Comparison of ENCODE assay signal across 12 mouse cellular contexts in the genomic region with DNA sequence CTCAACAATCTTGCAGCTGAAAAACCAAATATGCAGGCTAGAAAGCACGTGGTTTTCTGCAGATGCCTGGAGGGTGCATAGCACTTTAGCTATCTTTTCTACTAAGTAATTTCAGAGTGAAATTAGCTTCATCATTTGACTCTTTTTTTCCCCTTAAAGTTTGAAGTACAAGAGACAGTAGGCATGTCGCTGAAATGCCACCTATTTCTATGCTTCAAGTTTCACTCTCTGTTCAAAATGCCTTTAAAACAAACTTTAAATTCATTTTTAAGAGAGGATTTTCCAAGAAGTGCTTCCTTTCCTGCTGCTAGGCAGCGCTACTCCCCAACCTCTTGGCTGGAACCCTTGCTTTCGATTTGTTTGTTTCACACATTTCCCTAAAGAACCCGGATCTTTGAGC. TPM values are rescaled to one million over a fixed set of nuclear protein-coding genes. Genes with fewer than 3 reads are reported as not detected.
DNase-seq lines count a peak whose midpoint lies in the region; ATAC-seq lines count a peak whose summit lies in the region.
"Had no signal": no experiment of that assay in that cellular context is flagged by ENCODE, and none has a peak within 500 bp of the region (broad histone marks: within the 10 kb centered on the region; RNA-seq: fewer than 3 reads in every experiment).

No protein-coding gene starts in this region.

- peaks cover 5% of the 10 kb centered on the region; the same call in 1 of the 2 replicates for H3K4me1 ChIP-seq in intestine, embryonic 14.5 days (replicated peaks; ENCODE audit: control insufficient read depth, insufficient read depth, low read length)
- H3K4me1 ChIP-seq in intestine, embryonic 16.5 days (ENCODE audit: control insufficient read depth, insufficient read depth, low read length), result no peaks in the 10 kb centered on the region
- H3K4me1 ChIP-seq in hindbrain, embryonic 15.5 days (replicated peaks), result 0 out of 2 replicates have a peak, but pooled peaks cover 7% of the 10 kb centered on the region
- H3K4me1 ChIP-seq in neural tube, embryonic 12.5 days, result peaks cover 12% of the 10 kb centered on the region; the same call in 1 of the 2 replicates

- H3K9me3 ChIP-seq in intestine, embryonic 14.5 days (ENCODE audit: control insufficient read depth, low read length), result no peaks in the 10 kb centered on the region
- H3K9me3 ChIP-seq in intestine, embryonic 16.5 days (ENCODE audit: control insufficient read depth, low read length), result no peaks in the 10 kb centered on the region
- H3K9me3 ChIP-seq in hindbrain, embryonic 15.5 days, result no peaks in the 10 kb centered on the region
- H3K9me3 ChIP-seq in neural tube, embryonic 12.5 days, result peaks cover 4% of the 10 kb centered on the region; the same call in 1 of the 2 replicates
- H3K9me3 ChIP-seq: embryonic facial prominence, embryonic 15.5 days had no signal

- peaks cover 93% of the 10 kb centered on the region for H3K27me3 ChIP-seq in intestine, embryonic 14.5 days (replicated peaks; ENCODE audit: control insufficient read depth, insufficient read depth, low read length)
- peaks cover 45% of the 10 kb centered on the region for H3K27me3 ChIP-seq in intestine, embryonic 16.5 days (replicated peaks; ENCODE audit: control insufficient read depth, insufficient read depth, low read length)
- H3K27me3 ChIP-seq in hindbrain, embryonic 15.5 days, result peaks cover 53% of the 10 kb centered on the region
- peaks cover 52% of the 10 kb centered on the region for H3K27me3 ChIP-seq in neural tube, embryonic 12.5 days (replicated peaks)

- no peak overlapping the region for H3K4me3 ChIP-seq in intestine, embryonic 14.5 days (ENCODE audit: low read depth, low read length)
- H3K4me3 ChIP-seq in intestine, embryonic 16.5 days (ENCODE audit: low read length), result no peak overlapping the region
- H3K4me3 ChIP-seq in hindbrain, embryonic 15.5 days, result peak overlapping the region; percentile 11; the same call in 1 of the 2 replicates
- no peak overlapping the region for H3K4me3 ChIP-seq in neural tube, embryonic 12.5 days
- H3K4me3 ChIP-seq: embryonic facial prominence, embryonic 15.5 days had no signal

- no peak overlapping the region for H3K27ac ChIP-seq in intestine, embryonic 14.5 days (ENCODE audit: low read depth)
- no peak overlapping the region for H3K27ac ChIP-seq in intestine, embryonic 16.5 days (ENCODE audit: low read length)
- peak overlapping the region; percentile 16; the same call in 1 of the 2 replicates for H3K27ac ChIP-seq in hindbrain, embryonic 15.5 days (replicated peaks)
- H3K27ac ChIP-seq in neural tube, embryonic 12.5 days, result no peak overlapping the region
- H3K27ac ChIP-seq: embryonic facial prominence, embryonic 15.5 days had no signal

- H3K36me3 ChIP-seq in intestine, embryonic 14.5 days (ENCODE audit: control insufficient read depth, insufficient read depth, low read length), result no peaks in the 10 kb centered on the region
- no peaks in the 10 kb centered on the region for H3K36me3 ChIP-seq in intestine, embryonic 16.5 days (ENCODE audit: control insufficient read depth, insufficient read depth, low read length)
- no peaks in the 10 kb centered on the region for H3K36me3 ChIP-seq in hindbrain, embryonic 15.5 days
- no peaks in the 10 kb centered on the region for H3K36me3 ChIP-seq in neural tube, embryonic 12.5 days
- H3K36me3 ChIP-seq: embryonic facial prominence, embryonic 15.5 days had no signal

- H3K4me2 ChIP-seq in intestine, embryonic 14.5 days (ENCODE audit: low read length), result no peak overlapping the region
- no peak overlapping the region for H3K4me2 ChIP-seq in intestine, embryonic 16.5 days (ENCODE audit: low read depth, low read length)
- peak overlapping the region; percentile 56 for H3K4me2 ChIP-seq in hindbrain, embryonic 15.5 days
- H3K4me2 ChIP-seq in neural tube, embryonic 12.5 days (replicated peaks), result peak overlapping the region; percentile 33; the same call in 1 of the 2 replicates
- H3K4me2 ChIP-seq: embryonic facial prominence, embryonic 15.5 days had no signal

- under 1% methylated on average over 5 of the region's 5 CpGs for WGBS in intestine, embryonic 14.5 days
- WGBS in intestine, embryonic 16.5 days, result 1% methylated on average over 5 of the region's 5 CpGs
- WGBS in hindbrain, embryonic 15.5 days, result 2% methylated on average over 5 of the region's 5 CpGs
- under 1% methylated on average over 5 of the region's 5 CpGs for WGBS in neural tube, embryonic 12.5 days

- H3K9ac ChIP-seq in intestine, embryonic 14.5 days (ENCODE audit: low read length), result no peak overlapping the region
- no peak overlapping the region for H3K9ac ChIP-seq in intestine, embryonic 16.5 days (ENCODE audit: low read depth, low read length)
- H3K9ac ChIP-seq in hindbrain, embryonic 15.5 days, result no peak overlapping the region
- H3K9ac ChIP-seq in neural tube, embryonic 12.5 days, result no peak overlapping the region
- H3K9ac ChIP-seq: embryonic facial prominence, embryonic 15.5 days had no signal

- ATAC-seq in intestine, embryonic 14.5 days (replicated peaks; ENCODE audit: low FRiP score, low TSS enrichment, low read depth), result no peak
- ATAC-seq in intestine, embryonic 16.5 days, result no peak
- no peak for ATAC-seq in hindbrain, embryonic 15.5 days (ENCODE audit: low FRiP score, low read depth)
- no peak for ATAC-seq in neural tube, embryonic 12.5 days (ENCODE audit: low FRiP score, low read depth)

- peak; percentile 53 for DNase-seq in intestine, embryonic 14.5 days (ENCODE audit: low spot score)
- peak; percentile 50 for DNase-seq in embryo, embryonic 9.5 days (ENCODE audit: extremely low spot score)
- DNase-seq in ovary, postnatal 36 days (ENCODE audit: low spot score), result no peak
- DNase-seq in left cerebral cortex, adult 18-20 months (ENCODE audit: low spot score in 2 of 2), result no peak
- DNase-seq in lung, adult 18-20 months, result no peak

RNA-seq across cellular contexts. Expression of gene Gm10837, which starts 1.3 kb away (rescaled TPM):
- polyA plus RNA-seq in intestine, embryonic 14.5 days (2014; fragmentation: Nextera tagmentation; extraction: Ambion mirVana), result not detected in 2 replicates
- polyA plus RNA-seq in intestine, embryonic 16.5 days (2015; fragmentation: Nextera tagmentation; extraction: Ambion mirVana), result not detected in 2 replicates
- polyA plus RNA-seq in hindbrain, embryonic 15.5 days (2015; fragmentation: Nextera tagmentation; extraction: Ambion mirVana), result 0.50 and 0.64 TPM in 2 replicates
- 0.57 and 0.68 TPM in 2 replicates for polyA plus RNA-seq in neural tube, embryonic 12.5 days (2016; fragmentation: Nextera tagmentation; extraction: Ambion mirVana)
- not detected for total RNA-seq in left cerebral cortex, adult 18-20 months (2021)
- polyA plus RNA-seq: embryonic facial prominence, embryonic 15.5 days; heart, embryonic 14.5 days; liver, embryonic 16.5 days; stomach, embryonic 16.5 days had no signal

RNA-seq across cellular contexts. Expression of gene Zic2, which starts 13.8 kb away (rescaled TPM):
- polyA plus RNA-seq in intestine, embryonic 14.5 days (2014; fragmentation: Nextera tagmentation; extraction: Ambion mirVana), result not detected in 2 replicates
- polyA plus RNA-seq in intestine, embryonic 16.5 days (2015; fragmentation: Nextera tagmentation; extraction: Ambion mirVana), result not detected in 2 replicates
- polyA plus RNA-seq in hindbrain, embryonic 15.5 days (2015; fragmentation: Nextera tagmentation; extraction: Ambion mirVana), result 11.6 and 12.9 TPM in 2 replicates
- 11.6 and 13.4 TPM in 2 replicates for polyA plus RNA-seq in neural tube, embryonic 12.5 days (2016; fragmentation: Nextera tagmentation; extraction: Ambion mirVana)
- 10 to 100 TPM; 19.0 to 20.2 TPM for total RNA-seq in left cerebral cortex, adult 18-20 months (2021)
- polyA plus RNA-seq: heart, embryonic 14.5 days; liver, embryonic 16.5 days; stomach, embryonic 16.5 days had no signal

RNA-seq across cellular contexts. Expression of gene Zic5, which starts 23.6 kb away (rescaled TPM):
- polyA plus RNA-seq in intestine, embryonic 14.5 days (2014; fragmentation: Nextera tagmentation; extraction: Ambion mirVana), result not detected in 2 replicates
- polyA plus RNA-seq in intestine, embryonic 16.5 days (2015; fragmentation: Nextera tagmentation; extraction: Ambion mirVana), result not detected in 2 replicates
- polyA plus RNA-seq in hindbrain, embryonic 15.5 days (2015; fragmentation: Nextera tagmentation; extraction: Ambion mirVana), result 13.8 and 17.9 TPM in 2 replicates
- polyA plus RNA-seq in neural tube, embryonic 12.5 days (2016; fragmentation: Nextera tagmentation; extraction: Ambion mirVana), result 11.3 and 14.3 TPM in 2 replicates
- 1 to 10 TPM; 3.0 to 4.0 TPM for total RNA-seq in left cerebral cortex, adult 18-20 months (2021)
- polyA plus RNA-seq: liver, embryonic 16.5 days; stomach, embryonic 16.5 days had no signal

RNA-seq across cellular contexts. Expression of gene Gm5089, which starts 38.1 kb away (rescaled TPM):
- not detected in 2 replicates for polyA plus RNA-seq in intestine, embryonic 14.5 days (2014; fragmentation: Nextera tagmentation; extraction: Ambion mirVana)
- not detected in 2 replicates for polyA plus RNA-seq in intestine, embryonic 16.5 days (2015; fragmentation: Nextera tagmentation; extraction: Ambion mirVana)
- polyA plus RNA-seq in hindbrain, embryonic 15.5 days (2015; fragmentation: Nextera tagmentation; extraction: Ambion mirVana), result 2.4 and 2.7 TPM in 2 replicates
- polyA plus RNA-seq in neural tube, embryonic 12.5 days (2016; fragmentation: Nextera tagmentation; extraction: Ambion mirVana), result 1.3 TPM in 2 replicates
- under 1 TPM; 0.28 to 0.35 TPM for total RNA-seq in left cerebral cortex, adult 18-20 months (2021)
- polyA plus RNA-seq: heart, embryonic 14.5 days; liver, embryonic 16.5 days; stomach, embryonic 16.5 days had no signal

RNA-seq across cellular contexts. Expression of gene Pcca, which starts 45.1 kb away (rescaled TPM):
- 21.5 and 24.6 TPM in 2 replicates for polyA plus RNA-seq in intestine, embryonic 14.5 days (2014; fragmentation: Nextera tagmentation; extraction: Ambion mirVana)
- polyA plus RNA-seq in intestine, embryonic 16.5 days (2015; fragmentation: Nextera tagmentation; extraction: Ambion mirVana), result 17.3 and 18.3 TPM in 2 replicates
- polyA plus RNA-seq in hindbrain, embryonic 15.5 days (2015; fragmentation: Nextera tagmentation; extraction: Ambion mirVana), result 29.0 and 30.2 TPM in 2 replicates
- polyA plus RNA-seq in neural tube, embryonic 12.5 days (2016; fragmentation: Nextera tagmentation; extraction: Ambion mirVana), result 33.0 and 35.0 TPM in 2 replicates
- 10 to 100 TPM; 38.9 to 42.5 TPM for total RNA-seq in left cerebral cortex, adult 18-20 months (2021)

Comparison
In these comparisons a context has a peak if more than half of its experiments do, and no peak if none do; other contexts are left out.
1. DNase-seq: peak in intestine, embryonic 14.5 days (single experiment) and embryo, embryonic 9.5 days (single experiment); none in ovary, postnatal 36 days (single experiment), left cerebral cortex, adult 18-20 months (0 of 2) and lung, adult 18-20 months (0 of 2).
2. H3K4me2 ChIP-seq: peak in hindbrain, embryonic 15.5 days (single experiment) and neural tube, embryonic 12.5 days (single experiment); none in intestine, embryonic 14.5 days (single experiment) and intestine, embryonic 16.5 days (single experiment).
3. RNA of gene Zic2, which starts 13.8 kb away (polyA plus RNA-seq): 11.6 to 12.9 TPM in hindbrain, embryonic 15.5 days and 11.6 to 13.4 TPM in neural tube, embryonic 12.5 days; not detected in intestine, embryonic 14.5 days and not detected in intestine, embryonic 16.5 days; every median in the first group is over 10 times any median in the second.
4. RNA of gene Zic5, which starts 23.6 kb away (polyA plus RNA-seq): 13.8 to 17.9 TPM in hindbrain, embryonic 15.5 days and 11.3 to 14.3 TPM in neural tube, embryonic 12.5 days; not detected in intestine, embryonic 14.5 days and not detected in intestine, embryonic 16.5 days; every median in the first group is over 10 times any median in the second.